Mouse (Mus musculus): Measurements from ENCODE around the gene Elane. TPM values are rescaled to one million over a fixed set of nuclear protein-coding genes. Genes with fewer than 3 reads are reported as not detected.
A peak's percentile ranks its signal among the peaks of the same experiment; 100 is the strongest.
"Not testable (repeated sequence)": the region's sequence is repeated elsewhere in the genome, so short reads cannot be mapped to it uniquely, and the experiment has no call there.

Gene Elane
- total RNA-seq, 2 experiments from 2014 or later: not detected

GRCm38 (mm10) chr10:79883297-79884084 lies 2.6 kb upstream of the Elane start:
- DNase-seq: peak; percentile 88

GRCm38 (mm10) chr10:79884446-79884845 lies 1.6 kb upstream of the Elane start:
- DNase-seq: peak; percentile 77

DNA sequence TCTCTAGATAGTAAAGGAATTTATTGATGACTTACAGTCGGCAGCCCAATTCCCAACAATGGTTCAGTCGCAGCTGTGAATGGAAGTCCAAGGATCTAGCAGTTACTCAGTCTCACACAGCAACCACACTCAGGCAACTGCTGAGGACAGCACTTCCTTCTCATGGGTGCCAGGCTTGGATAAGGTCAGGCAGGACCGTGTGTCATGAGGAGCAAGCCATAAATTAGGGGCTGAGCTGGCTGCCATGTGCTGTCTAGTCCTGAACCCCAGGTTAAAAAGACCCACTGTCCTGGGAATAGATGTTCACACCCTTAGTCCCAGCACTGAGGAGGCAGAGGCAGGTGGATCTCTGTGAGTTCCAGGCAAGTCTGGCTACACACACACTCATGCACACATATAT lies 1.1 kb upstream of the Elane start:
- not testable (repeated sequence) for DNase-seq

DNA sequence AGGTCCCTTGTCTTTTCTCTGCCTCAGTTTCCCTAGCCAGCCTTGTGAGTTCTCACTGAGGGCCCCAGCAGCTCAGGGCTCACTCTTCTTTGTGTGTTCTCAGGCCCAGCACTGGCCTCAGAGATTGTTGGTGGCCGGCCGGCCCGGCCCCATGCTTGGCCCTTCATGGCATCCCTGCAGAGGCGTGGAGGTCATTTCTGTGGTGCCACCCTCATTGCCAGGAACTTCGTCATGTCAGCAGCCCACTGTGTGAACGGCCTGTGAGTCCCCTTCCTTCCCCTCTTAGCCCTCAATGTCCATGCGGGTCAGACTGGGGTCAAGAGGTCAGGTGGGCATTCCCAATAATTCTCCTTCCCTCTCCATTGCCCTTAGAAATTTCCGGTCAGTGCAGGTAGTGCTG lies 564 bp downstream of the Elane start:
- no peak for DNase-seq

GRCm38 (mm10) chr10:79889386-79889785 lies 3.3 kb downstream of the Elane start:
- no peak for DNase-seq

DNA sequence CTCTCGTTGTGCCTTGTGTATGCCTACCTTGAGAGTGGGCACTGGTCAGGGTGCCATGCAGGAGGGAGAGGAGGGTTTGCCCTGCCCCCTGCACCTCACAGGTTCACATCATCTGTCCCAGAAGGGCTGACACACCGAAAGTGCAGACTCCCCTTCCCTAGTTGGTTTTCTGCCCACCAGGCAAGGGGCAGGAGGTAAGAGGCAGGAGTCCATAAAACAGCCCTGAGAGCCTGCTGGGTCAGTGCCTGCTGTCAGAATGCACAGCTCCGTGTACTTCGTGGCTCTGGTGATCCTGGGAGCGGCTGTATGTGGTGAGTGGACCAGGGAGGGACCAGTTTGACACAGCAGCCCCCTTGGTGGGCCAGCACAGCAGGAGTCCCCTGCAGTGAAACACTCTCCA lies 4.6 kb downstream of the Elane start, which contains the start of gene Cfd:
Gene Cfd (plus strand): TSS at position 184 of the 400 bp plus-strand sequence.
- no peak for DNase-seq

DNA sequence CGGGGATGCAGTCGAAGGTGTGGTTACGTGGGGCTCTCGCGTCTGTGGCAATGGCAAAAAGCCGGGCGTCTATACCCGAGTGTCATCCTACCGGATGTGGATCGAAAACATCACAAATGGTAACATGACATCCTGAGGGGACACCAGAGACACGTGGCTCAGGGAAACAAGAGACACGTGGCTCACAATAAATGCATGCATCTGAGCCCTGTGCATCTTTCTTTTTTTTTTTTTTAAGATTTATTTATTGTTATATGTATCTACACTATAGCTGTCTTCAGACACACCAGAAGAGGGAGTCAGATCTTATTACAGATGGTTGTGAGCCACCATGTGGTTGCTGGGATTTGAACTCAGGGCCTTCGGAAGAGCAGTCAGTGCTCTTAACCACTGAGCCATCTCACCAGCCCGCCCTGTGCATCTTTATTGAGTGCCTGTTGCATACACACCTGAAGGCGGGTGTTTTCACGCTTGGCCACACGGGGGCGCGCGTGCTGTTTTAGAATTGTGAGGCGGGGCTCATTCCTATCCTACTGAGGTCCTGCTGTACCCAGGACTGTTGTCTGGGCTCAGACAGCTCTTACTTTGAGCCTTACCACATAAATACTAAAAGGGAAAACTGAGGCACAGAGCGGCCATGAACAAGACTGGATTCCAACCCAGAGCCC lies 6.5 kb downstream of the Elane start:
- peak; percentile 84 for DNase-seq

DNA sequence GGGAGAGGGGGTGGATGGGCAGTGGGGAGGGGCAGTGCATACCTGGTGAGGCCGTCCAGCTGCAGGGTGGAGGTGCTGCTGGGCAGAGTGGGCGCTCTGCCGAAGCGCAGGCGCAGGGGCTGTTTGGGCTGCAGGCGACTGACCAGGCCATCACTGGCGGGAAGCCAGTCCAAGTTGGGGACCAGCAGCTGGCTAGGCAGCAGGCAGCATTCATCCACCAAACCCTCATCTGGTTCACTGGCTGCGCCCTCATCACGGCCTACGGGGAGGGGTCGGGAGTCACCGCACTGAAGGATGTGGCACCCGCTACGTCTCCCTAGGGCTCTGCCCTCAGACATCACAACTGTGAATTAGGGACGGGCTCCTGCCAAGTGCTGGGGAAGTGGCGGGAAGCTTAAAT lies 10.3 kb downstream of the Elane start:
- no peak for DNase-seq

DNA sequence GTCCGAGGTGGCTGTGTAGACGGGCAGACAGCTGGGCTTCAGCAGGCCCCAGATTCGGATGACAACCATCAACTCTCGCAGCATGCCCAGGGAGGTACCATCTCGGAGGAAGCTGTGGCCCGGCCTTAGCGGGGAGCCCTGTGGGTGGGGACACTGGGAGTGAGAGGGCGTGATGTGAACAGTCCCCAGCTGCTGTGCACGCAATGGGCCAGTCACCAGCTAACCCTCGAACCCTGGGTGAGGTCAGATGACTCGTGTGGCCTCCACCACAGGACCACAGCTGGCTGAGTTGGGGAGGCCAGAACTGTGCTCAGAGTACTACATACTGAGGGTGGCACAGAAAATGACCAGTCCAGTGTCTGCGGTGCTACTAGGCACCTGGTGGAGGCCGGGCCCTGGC lies 10.8 kb downstream of the Elane start:
- no peak for DNase-seq

DNA sequence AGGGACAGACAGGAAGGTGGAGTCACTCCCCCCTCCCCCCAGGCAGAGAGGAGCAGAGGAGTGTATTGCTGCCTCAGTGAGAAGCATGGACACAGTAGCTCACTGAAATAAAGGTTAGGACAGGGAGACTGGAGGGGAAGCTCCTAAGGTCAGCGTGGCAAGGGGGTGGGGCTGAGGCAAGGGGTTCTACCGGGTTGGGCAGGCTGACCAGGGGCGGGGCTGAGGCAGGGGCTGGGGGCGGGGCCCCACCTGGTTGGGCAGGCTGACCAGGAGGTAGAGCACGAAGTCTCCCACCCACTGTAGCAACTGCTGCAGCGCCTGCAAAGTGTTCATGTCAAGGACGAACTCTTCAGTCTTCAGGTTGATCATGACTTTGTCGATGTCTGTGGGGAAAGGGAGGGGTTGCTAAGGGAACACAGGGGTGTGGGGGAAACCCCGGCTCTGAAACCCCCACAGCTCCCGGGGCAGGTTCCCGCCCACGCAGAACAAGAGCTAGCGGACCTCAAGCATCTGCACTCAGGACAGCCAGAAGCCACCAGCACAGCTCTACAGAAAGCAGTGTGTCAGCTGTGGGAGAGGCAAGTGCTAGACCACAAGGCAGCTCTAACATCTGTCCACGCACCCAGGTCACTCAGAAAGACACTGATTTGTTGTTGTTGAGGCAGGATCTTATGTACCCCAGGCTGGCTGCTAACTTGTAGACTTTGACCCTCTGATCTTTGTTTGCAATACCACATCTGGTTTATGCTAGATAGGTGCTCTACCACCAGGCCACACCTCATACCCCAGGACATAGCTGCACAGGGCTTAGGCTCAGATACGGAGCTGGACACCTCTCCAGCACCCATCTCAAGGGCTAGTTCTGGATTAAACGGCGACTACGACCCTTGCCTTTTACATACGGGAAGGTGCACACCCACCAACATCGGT lies 11.5 kb downstream of the Elane start:
- no peak for DNase-seq

DNA sequence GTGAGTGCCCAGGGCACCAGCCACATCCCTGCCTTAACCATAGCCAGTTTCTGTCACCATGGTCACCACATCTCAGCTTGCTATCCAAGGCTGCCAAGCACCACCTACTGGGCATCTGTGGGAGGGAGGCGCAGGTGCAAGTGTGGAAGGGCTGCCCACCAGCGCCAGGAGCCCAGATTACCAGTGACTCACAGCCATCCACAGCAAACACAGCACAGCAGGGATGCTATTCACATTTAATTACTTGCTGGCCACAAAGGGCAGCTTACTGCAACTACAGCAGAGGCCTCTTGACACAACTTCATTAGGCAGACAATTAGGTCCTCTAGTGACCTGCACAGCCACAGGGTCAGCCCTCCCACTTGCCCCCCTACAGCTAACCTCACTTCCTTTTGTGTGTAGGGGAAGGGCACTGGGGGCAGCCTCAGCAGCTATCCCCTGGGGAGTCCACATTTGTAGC lies 14.9 kb downstream of the Elane start:
- no peak for DNase-seq

DNA sequence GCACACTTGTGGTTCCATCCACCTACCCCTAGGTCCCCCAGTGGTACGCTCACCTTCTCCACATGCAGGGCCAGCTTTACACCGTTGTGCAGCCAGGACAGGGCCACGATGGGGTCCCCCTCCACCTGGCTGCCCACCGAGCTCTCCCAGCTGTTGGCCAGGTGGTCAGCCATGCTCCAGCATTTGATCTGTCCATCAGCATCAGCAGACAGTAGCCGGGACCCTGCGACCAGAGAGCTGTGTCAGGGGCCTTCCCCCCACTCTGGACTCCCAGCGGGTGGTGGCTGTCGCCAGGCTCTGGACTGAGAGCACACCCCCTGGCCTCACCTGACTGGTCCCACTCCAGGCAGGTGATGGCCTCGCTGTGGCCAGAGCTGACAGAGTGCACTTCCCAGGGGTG lies 20.7 kb downstream of the Elane start:
- no peak for DNase-seq

- DNase-seq: no peak
Observed at GRCm38 (mm10) chr10:79907415-79907814, 21.4 kb downstream of the Elane start.

GRCm38 (mm10) chr10:79908167-79909091 lies 22.4 kb downstream of the Elane start, which contains the start of gene Med16:
Gene Med16 (minus strand): TSS chr10:79908923.
- peak; percentile 97 for DNase-seq

- DNase-seq: no peak
Observed at GRCm38 (mm10) chr10:79909092-79909922, 23.3 kb downstream of the Elane start.

GRCm38 (mm10) chr10:79910556-79910955 lies 24.5 kb downstream of the Elane start, which contains the start of gene Gm26602:
Gene Gm26602 (plus strand): TSS chr10:79910856.
- DNase-seq: no peak

DNA sequence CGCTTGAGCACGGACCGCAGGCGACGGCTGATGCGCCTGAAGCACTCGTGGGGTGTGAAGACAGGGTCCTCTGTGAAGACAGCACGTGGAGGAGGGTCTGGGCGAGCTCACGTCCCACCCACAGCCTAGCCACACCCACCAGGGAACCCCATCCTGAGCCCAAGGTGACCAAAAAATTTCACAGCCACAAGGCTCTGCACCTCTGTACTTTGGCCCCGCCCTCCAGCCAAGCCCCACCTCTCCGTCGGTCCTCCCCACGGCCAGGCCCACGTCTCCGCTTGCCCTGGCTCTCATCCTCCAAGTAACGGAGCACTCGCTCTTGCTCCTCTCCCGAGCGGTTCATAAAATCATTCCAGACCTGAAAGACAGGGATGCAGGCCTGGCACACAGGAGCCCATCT lies 26.4 kb downstream of the Elane start:
- DNase-seq: no peak

GRCm38 (mm10) chr10:79914131-79914947 lies 28.3 kb downstream of the Elane start:
- no peak for DNase-seq

DNA sequence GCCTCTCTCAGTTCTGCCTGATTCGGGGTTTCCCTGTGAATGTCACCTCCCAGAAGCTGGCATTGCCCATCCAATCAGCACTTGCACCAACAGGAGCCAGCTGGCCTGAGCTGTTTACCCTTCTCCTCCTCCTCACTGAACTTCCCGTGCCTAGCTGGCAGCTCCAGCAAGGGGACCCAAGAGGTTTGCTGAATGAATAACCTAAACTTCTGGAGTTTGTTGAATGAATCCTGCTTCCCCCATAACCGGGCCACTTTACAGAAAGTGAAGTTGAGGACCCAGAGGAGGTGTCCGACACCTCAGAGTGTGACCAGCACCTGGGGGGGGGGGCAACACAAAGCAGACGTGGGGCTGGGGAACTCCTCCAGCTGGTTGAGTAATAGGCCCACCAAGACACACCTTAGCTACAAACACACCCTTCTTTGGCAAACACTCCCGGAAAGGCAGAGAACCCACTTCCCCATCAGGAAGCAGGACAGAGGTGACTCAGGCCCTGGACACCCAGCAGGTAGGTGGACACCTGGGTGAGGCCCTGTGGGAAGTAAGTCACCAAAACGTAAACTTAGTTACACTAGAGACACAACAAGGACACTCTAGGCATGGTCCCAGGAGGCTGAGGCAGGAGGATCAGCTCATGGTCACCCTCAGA lies 29.0 kb downstream of the Elane start:
- DNase-seq: no peak

Measured in heart, postnatal 4 days (tissue).